ENCODE assay signal across 9 mouse cellular contexts in the genomic region with DNA sequence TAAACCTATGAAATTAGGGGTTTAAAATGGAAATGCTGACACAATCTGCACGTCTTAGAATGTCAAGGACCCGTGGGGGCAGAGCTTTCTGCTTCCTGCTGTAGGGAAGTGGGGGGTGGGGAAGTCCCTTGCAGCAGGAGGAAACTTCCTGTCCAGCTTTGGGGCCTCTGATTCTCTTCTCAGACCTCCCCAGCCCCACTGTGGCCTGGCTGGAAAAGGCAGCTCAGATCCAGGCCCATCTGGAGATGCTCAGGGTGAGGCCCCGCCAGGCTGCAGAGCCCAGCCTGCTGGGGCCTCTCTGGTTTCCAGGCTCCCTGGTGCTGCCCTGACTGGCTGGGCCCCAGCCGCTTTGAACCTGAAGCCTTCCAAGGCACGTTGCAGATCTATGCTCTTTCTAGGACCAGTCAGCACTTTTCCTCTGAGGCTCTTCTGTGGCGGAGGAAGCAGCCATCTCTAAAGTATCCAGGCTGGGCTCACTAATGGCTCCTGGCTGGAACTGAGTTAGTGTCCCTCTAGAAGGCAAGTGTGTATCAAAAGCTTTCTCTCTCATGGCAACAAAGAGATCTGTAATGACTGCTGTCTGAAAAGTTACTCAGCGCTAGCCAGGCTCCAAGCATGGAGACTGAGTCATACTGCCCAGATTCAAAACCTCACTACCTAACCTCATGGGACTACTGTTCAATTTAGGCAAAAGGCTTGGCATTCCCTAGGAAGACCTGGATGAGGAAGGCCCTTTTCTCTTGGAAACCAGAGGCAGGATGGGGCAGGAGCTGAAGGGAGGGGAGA. TPM values are rescaled to one million over a fixed set of nuclear protein-coding genes. Genes with fewer than 3 reads are reported as not detected.
DNase-seq lines count a peak whose midpoint lies in the region; ATAC-seq lines count a peak whose summit lies in the region.
"Had no signal": no experiment of that assay in that cellular context is flagged by ENCODE, and none has a peak within 500 bp of the region (broad histone marks: within the 10 kb centered on the region; RNA-seq: fewer than 3 reads in every experiment).

No protein-coding gene starts in this region.

- H3K4me1 ChIP-seq in kidney, embryonic 14.5 days (ENCODE audit: control insufficient read depth, insufficient read depth, low read length): peaks cover 6% of the 10 kb centered on the region; the same call in 1 of the 2 replicates

- no peaks in the 10 kb centered on the region for H3K9me3 ChIP-seq in kidney, embryonic 14.5 days (ENCODE audit: control insufficient read depth, low read length)
- H3K9me3 ChIP-seq: neural tube, embryonic 12.5 days had no signal

- H3K27me3 ChIP-seq in kidney, embryonic 14.5 days (ENCODE audit: control insufficient read depth, insufficient read depth, low read length): no peaks in the 10 kb centered on the region
- H3K27me3 ChIP-seq: neural tube, embryonic 12.5 days had no signal

- H3K27ac ChIP-seq in kidney, embryonic 14.5 days (ENCODE audit: low read depth, low read length): peak overlapping the region; percentile 53; the same call in 1 of the 2 replicates
- H3K27ac ChIP-seq: neural tube, embryonic 12.5 days had no signal

- WGBS in kidney, embryonic 14.5 days: 31% methylated on average over 7 of the region's 7 CpGs

- ATAC-seq in kidney, embryonic 14.5 days (ENCODE audit: low FRiP score, low TSS enrichment): peak; percentile 43; the same call in 1 of the 2 replicates

- no peaks in the 10 kb centered on the region for H3K36me3 ChIP-seq in kidney, embryonic 14.5 days (ENCODE audit: control insufficient read depth, insufficient read depth, low read length)
- H3K36me3 ChIP-seq: neural tube, embryonic 12.5 days had no signal

- H3K4me3 ChIP-seq in kidney, embryonic 14.5 days (ENCODE audit: low read length): no peak overlapping the region
- H3K4me3 ChIP-seq: neural tube, embryonic 12.5 days had no signal

- no peak for DNase-seq in kidney, adult 11 months
- DNase-seq in embryo, embryonic 10 days (ENCODE audit: low spot score): peak; percentile 54
- peak; percentile 72 for DNase-seq in gastrocnemius, postnatal 25 days
- peak; percentile 1 for DNase-seq in lung, postnatal 36 days
- DNase-seq in layer of hippocampus, adult 9-10 months (ENCODE audit: low spot score): no peak
- DNase-seq in thymus, postnatal 10 days (ENCODE audit: low spot score in 2 of 2): no peak
- no peak for DNase-seq in thymus, postnatal 14 days

- 0 out of 2 replicates have a peak overlapping the region, but pooled peaks have one; percentile 13 for H3K9ac ChIP-seq in kidney, embryonic 14.5 days (ENCODE audit: low read depth, low read length)
- H3K9ac ChIP-seq: neural tube, embryonic 12.5 days had no signal

- H3K4me2 ChIP-seq in kidney, embryonic 14.5 days (replicated peaks; ENCODE audit: low read depth, low read length): no peak overlapping the region
- H3K4me2 ChIP-seq: neural tube, embryonic 12.5 days had no signal

RNA-seq across cellular contexts. Expression of a gene that starts 55.8 kb away (rescaled TPM):
- 0.06 TPM in 1 of 2 replicates, not detected in the other for polyA plus RNA-seq in kidney, embryonic 14.5 days (2014; fragmentation: Nextera tagmentation; extraction: Ambion mirVana)
- 1 to 10 TPM; 1.2 to 1.4 TPM for total RNA-seq in gastrocnemius, postnatal 25 days (2021)

Comparison
In these comparisons a context has a peak if more than half of its experiments do, and no peak if none do; other contexts are left out.
1. DNase-seq: peak in embryo, embryonic 10 days (single experiment), gastrocnemius, postnatal 25 days (single experiment) and lung, postnatal 36 days (single experiment); none in kidney, adult 11 months (single experiment), layer of hippocampus, adult 9-10 months (single experiment), thymus, postnatal 10 days (0 of 2) and thymus, postnatal 14 days (single experiment).